Mouse (Mus musculus) left cerebral cortex, postnatal 25 days (tissue): ENCODE measurements around the gene Zfp280b. TPM values are rescaled to one million over a fixed set of nuclear protein-coding genes. Genes with fewer than 3 reads are reported as not detected.
"Not testable (repeated sequence)": the region's sequence is repeated elsewhere in the genome, so short reads cannot be mapped to it uniquely, and the experiment has no call there.

Source experiments
- DNase-seq, 2 experiments: peaks; one replicate each; pipeline ENCODE4 v3.0.0; 2022; ENCODE audit warnings: low spot score in 2 of 2, mixed read lengths in 1 of 2
- intact Hi-C: fragments of 180-260 bp; cut with DNase I; formaldehyde crosslinking; loops from one replicate; pipeline ENCODE4 v1.15.1; 2025
- total RNA-seq, 2 experiments: library from RNA; stranded (reverse); gene quantifications; 2 replicates each; pipeline ENCODE4 v1.2.3; 2021

Gene Zfp280b
- total RNA-seq, 2 experiments from 2014 or later: 13.3 to 16.9 TPM

DNA sequence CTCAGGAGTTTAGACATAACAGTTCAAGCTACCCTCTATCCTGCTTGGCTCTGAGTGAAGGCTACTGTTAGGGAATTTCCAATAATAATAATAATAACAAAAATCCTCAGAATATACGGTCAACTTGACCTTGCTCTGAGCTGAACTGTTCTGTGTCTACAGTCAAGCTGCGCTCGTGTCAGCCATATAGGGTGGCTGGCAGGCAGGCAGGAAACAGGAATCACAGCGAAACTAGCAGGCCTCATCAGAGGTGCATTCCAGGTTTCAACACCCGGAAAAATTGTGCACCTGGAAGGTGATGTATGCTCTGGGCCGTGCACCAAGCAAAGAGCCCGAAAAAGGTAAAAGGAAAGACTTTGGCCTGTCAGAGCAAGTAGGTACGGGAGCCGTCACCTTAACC, 4.1 kb upstream of the Zfp280b start:
- no peak for DNase-seq
- intact Hi-C loops: no loop called here

DNA sequence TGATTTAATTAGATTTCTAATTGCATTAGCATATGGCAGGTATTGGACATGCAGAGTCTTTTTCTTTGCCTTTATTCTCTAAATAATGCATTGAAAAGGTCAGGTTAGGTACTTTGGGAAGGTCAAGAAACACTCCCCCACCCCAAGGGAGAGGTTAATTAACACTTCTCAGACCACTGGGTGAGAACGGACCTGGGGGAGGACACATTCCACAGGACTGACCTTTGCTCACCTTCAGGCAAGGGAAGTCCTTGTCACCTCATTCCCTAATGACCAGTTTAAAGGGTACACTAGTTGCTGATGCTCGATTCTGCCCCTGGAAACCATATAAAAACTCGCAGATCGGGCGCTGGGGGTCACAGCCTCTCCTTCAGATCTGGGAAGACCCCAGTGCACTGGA, 3.2 kb upstream of the Zfp280b start:
- intact Hi-C loops: no loop called here
- no peak for DNase-seq

DNA sequence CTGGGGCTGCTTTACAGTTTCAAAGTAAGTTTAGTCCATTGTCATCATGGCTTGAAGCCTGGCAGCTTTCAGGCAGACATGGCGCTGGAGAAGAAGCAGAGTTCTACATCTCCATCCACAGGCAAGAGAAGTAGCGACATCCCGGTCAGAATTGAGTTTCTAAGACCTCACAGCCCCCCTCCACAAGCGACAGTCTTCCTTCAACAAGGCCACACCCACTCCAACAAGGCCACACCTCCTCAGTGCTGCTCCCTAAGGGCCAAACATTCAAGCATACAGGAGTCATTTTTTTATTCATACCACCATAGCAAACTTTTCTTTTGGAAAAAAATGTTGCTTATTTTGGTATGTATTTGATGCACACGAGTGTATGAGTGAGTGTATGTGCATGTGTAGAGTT, 2.0 kb upstream of the Zfp280b start:
- intact Hi-C loops: no loop called here
- DNase-seq: no peak

GRCm38 (mm10) chr10:76031511-76032401, 694 bp upstream of the Zfp280b start:
- intact Hi-C loops: no loop called here
- peak in 1 of 2 experiments; percentile 6 for DNase-seq

GRCm38 (mm10) chr10:76033119-76033455, 637 bp downstream of the Zfp280b start:
- no peak for DNase-seq
- intact Hi-C loops: no loop called here

DNA sequence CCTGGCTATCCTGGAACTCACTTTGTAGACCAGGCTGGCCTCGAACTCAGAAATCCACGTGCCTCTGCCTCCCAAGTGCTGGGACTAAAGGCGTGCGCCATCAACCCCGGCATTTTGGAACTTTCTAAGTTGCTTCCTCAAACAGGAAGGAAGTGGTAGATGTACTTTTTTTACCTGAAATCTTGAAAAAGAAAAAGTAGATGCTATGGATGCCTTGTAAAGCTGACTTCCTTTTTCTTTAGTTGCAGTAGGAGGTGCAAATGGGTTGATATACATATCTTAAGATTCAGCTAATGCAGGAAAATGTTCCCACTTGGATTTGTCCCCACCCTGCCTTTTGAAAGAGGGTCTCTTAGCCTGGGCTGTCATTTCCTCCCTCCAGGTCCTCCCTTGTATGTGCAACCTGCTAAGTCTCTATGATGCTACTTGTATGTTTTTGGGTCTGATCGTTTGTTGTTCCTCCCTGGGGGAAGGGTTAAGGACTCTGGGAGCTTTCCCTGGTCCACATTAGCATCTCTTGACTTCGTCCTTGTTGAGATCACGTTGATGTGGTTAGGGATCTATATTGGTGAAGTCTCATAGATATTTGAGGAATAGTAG, 1.7 kb downstream of the Zfp280b start:
- intact Hi-C loops: no loop called here
- DNase-seq: no peak

- no peak for DNase-seq
- intact Hi-C loops: no loop called here
Observed at GRCm38 (mm10) chr10:76035277-76035676, 2.8 kb downstream of the Zfp280b start.

DNA sequence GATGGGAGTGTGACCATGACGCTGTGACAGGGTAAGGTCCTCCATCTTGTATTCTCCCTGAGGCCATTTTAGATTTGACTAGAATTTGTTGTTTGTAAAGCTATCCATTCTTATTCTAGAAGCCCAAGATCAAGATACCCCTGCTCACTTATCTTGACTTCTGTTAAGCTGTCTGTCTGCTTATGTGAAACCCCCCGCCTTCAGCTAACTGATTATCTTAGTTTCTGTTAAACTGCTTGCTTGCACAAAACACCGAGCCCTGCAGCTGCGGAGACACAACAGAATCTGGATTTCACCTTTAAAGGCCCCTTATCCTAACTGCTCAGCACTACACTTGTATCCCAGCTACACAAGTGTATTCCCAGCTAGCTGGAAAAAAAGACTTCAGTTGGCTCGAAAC, 4.5 kb downstream of the Zfp280b start:
- intact Hi-C loops: no loop called here
- DNase-seq: no peak

DNA sequence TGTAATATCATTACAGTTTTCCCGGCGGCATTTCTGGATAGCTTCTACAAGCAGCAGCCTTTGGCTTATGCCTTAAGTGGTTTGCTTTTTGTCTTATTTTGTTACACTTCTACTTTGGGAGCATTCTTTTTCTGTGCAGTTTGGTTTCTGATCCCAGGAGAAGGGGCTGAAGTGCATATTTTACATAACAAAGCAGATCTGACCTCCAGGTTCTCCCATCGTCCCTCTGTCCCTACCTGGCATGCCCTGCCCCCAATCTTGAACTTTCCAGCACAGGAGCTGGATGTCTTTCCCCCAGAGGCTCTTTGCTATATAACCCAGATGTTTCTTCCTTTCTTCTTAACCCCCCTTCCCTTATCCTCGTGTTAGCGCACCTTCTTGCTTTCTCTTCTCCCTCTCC, 12.9 kb downstream of the Zfp280b start:
- DNase-seq: no peak
- intact Hi-C loops: no loop called here

DNA sequence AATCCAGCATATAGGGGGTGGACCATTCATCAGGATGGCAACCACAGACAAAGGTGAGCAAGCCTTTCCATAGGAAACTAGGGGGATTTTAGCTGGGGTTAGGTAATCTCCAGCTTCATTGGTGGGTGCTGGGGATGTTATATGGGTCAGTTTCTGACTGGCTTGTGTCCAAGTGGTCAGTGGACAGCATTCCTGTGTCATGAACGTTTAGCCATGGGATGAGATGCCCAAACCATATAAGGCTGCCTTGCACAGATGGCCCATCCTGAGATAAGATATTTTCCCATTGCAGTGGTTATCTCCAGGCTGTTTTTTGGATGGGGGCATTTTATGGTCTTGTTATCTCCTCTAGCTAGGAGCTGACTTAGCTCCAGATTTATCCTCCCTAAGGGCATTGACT, 14.3 kb downstream of the Zfp280b start:
- no peak for DNase-seq

GRCm38 (mm10) chr10:76047182-76047869, 14.9 kb downstream of the Zfp280b start:
- DNase-seq: no peak
- intact Hi-C loops: no loop called here

More for the DNA sequence above, 14.3 kb downstream of the Zfp280b start:
- intact Hi-C loops: no loop called here

DNA sequence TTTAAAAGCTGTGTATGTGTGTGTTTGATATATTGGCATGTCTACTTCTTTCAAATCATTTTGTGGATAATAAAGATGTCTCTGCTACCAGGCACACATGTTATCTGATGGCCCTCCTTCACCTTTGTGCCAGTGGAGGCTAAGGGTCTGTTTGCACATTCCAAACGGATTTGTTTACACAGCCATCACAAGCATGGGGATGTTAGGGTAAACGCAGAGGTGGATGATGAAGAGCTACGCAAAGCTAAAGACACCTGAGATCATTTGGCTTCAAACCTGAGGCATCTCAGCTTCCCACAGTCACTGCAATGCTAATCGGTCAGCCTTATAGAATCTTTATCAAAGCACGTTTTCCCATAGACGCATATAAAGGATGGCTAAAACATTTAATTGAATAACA, 16.5 kb downstream of the Zfp280b start:
- intact Hi-C loops: no loop called here
- DNase-seq: no peak

GRCm38 (mm10) chr10:76051860-76052259, 19.4 kb downstream of the Zfp280b start:
- no peak for DNase-seq
- intact Hi-C loops: no loop called here

GRCm38 (mm10) chr10:76062439-76062838, 30.0 kb downstream of the Zfp280b start:
- intact Hi-C loops: loop anchor here (10.0 kb wide), 1 partner anchor 122 kb away; no protein-coding TSS in a partner anchor
- no peak for DNase-seq

- intact Hi-C loops: loop anchor here (10.0 kb wide), 1 partner anchor 117 kb away; no protein-coding TSS in a partner anchor
- DNase-seq: no peak
Observed at GRCm38 (mm10) chr10:76067674-76068613, 35.5 kb downstream of the Zfp280b start.

- intact Hi-C loops, DNase-seq: not testable (repeated sequence)
Observed at GRCm38 (mm10) chr10:76072080-76072479, 39.6 kb downstream of the Zfp280b start.

GRCm38 (mm10) chr10:76077008-76077407, 44.6 kb downstream of the Zfp280b start:
- intact Hi-C loops: not testable (repeated sequence)

More at GRCm38 (mm10) chr10:76077008-76077407, 44.6 kb downstream of the Zfp280b start:
- not testable (repeated sequence) for DNase-seq
